Mouse (Mus musculus) CD4-positive, CD25-positive, alpha-beta regulatory T cell, adult 2 months (primary cell): Measurements from ENCODE around the gene Fitm1.

Experiments used
- DNase-seq: peaks from one replicate; pipeline ENCODE4 v3.0.0-alpha.2; 2012; ENCODE audit warnings: low read depth, low spot score

The Fitm1 gene

DNA sequence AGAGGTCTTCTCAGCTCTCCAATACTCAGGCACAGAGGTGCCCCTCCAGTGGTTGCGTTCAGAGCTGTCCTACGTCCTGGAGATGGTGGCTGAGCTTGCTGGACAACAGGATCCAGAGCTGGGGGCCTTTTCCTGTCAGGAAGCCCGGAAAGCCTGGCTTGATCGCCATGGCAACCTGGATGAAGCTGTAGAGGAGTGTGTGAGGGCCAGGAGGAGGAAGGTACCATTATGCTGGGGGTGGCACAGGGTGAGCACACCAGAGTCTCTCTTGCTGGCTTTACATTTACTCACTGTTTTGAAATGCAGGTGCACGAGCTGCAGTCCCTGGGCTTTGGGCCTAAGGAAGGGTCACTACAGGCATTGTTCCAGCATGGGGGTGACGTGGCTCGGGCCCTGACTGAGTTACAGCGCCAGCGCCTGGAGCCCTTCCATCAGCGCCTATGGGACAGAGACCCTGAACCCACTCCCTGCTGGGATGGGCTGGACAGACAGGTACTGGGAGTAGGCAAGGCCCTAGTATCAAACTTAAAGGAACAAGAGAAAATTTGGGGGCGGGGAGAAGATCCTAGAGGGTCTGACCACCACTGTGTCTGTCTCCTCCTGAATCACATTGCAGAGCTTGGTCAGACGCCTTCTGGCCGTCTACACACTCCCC lies 20.7 kb downstream of the Fitm1 start:
- no peak for DNase-seq

- DNase-seq: no peak
These were observed 23.3 kb downstream of the Fitm1 start for GRCm38 (mm10) chr14:55598521-55599390.

GRCm38 (mm10) chr14:55603271-55603632 lies 27.8 kb downstream of the Fitm1 start, which contains the start of gene Irf9:
Gene Irf9, plus strand, starts transcription at chr14:55603571.
- DNase-seq: peak; percentile 28

DNA sequence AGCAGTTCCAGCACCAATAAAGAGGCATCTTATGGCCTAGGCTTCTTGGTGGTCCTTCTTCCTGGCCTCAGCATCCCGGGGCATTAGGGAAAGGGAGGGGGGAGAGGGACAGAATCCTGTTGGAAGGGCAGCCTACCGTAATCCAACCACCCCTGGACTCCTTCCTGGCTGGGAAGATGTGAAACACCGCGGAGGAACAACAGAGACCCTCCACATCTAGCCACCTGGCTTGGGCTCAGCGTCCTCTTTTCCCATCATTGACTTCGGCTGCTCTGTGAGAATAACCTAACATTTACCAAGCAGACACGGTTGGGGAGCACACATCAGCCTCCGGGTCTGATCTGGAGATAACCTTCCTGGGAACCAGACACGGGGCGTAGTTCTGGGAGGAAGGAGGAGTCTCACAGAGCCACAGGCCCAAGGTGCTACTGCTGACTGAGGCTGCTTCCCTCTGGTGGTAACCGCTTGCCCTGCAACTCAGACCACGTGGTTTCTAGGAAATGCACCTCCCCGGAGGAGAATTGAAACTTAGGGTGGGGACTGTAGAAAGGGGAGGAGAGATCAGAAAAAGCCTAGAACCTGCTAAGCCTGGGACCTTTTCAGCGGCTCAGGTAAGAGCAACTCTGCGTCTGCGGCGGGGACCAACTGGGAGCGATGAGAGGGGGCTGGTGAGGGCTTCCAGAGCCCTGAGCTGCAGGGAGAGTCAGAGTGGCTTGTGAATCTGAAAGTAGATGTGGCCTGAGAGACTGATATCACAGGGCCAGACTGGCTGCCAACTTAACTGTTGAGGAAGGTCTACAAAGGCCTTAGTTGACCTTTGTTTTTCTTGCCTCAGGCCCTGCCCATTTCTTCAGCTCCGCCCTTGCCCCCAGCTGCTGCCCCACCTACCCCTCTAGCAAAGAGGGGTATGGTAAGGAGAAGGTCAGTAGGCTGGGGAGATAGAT lies 28.5 kb downstream of the Fitm1 start:
- DNase-seq: peak; percentile 98

GRCm38 (mm10) chr14:55604823-55605222 lies 29.4 kb downstream of the Fitm1 start:
- DNase-seq: peak; percentile 23

DNA sequence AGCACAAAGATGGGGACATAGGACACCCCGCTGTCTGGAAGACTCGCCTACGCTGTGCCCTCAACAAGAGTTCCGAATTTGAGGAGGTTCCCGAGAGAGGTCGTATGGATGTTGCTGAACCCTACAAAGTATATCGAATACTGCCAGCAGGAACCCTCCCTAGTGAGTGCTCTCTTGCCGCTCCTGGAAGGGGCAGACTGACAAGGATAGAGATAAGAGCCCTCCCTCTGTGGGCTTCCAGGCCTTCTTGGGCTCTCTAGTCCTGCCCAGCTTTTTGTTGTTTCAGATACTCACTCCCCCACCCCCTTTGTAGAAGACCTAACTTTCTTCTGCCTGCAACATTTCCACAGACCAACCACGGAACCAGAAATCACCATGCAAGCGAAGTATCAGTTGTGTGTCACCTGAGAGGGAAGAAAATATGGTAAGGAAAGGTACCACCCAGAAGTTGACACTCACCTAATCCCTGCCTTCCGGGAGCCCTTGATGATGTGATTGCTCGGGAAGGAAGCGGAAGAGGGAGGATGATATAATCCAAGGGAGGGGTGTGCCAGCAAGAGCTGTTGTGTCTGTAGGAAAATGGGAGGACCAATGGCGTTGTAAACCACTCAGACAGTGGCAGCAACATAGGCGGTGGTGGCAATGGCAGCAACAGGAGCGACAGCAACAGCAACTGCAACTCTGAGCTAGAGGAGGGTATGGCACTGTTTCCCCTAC lies 30.5 kb downstream of the Fitm1 start:
- DNase-seq: no peak

DNA sequence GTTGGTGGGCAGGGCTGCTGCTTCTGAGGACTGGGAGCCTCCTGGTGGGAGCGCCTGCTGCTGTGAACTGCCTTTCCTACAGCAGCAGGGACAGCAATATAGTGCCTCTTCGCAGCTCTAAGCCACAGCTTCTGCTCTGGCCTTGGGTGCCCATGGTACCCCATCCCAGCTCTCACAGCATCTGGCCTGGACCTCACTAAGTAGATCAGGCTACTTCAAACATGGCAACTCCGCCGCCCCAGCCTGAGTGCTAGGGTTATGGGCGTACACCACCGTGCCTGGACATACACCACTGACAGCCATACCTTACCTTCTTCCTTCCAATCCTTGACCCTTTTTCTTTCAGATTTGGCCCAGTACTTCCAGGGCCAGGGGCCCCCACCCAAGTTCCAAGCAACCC lies 32.9 kb downstream of the Fitm1 start:
- DNase-seq: no peak

GRCm38 (mm10) chr14:55613346-55613745 lies 37.9 kb downstream of the Fitm1 start:
- DNase-seq: no peak

GRCm38 (mm10) chr14:55614565-55615178 lies 39.3 kb downstream of the Fitm1 start:
- DNase-seq: no peak

- no peak for DNase-seq
These were observed 40.5 kb downstream of the Fitm1 start for GRCm38 (mm10) chr14:55615876-55616275.

- no peak for DNase-seq
These were observed 41.4 kb downstream of the Fitm1 start for GRCm38 (mm10) chr14:55616844-55617243.

GRCm38 (mm10) chr14:55617822-55618221 lies 42.4 kb downstream of the Fitm1 start, which contains the start of gene Rec8:
Gene Rec8, plus strand, starts transcription at chr14:55618037.
- DNase-seq: peak; percentile 72

GRCm38 (mm10) chr14:55618486-55619195 lies 43.2 kb downstream of the Fitm1 start:
- peak; percentile 33 for DNase-seq
